Mouse (Mus musculus) kidney, postnatal 0 days (tissue): ENCODE results near the gene Phc2. TPM values are rescaled to one million over a fixed set of nuclear protein-coding genes. Genes with fewer than 3 reads are reported as not detected.
A peak's percentile ranks its signal among the peaks of the same experiment; 100 is the strongest.

ENCODE experiments used
- ATAC-seq: fragments of 200-750 bp; cut with Nextera tagmentation; replicated peaks from 2 replicates; pipeline ENCODE4 v1.8.0; 2017; ENCODE audit warnings: low read depth, moderate number of reproducible peaks, moderate TSS enrichment, moderate library complexity; ENCODE audit not compliant: low FRiP score
- DNase-seq: peaks from one replicate; pipeline ENCODE4 v3.0.0-alpha.2; 2016; ENCODE audit warnings: low spot score
- H3K27ac ChIP-seq: fragments of 300-500 bp; sonication (generic); 2 replicates; pipeline ENCODE4 v1.5.1; 2014; ENCODE audit warnings: mild to moderate bottlenecking
- H3K27me3 ChIP-seq: fragments of 300-500 bp; sonication (generic); 2 replicates; pipeline ENCODE4 v1.6.1; 2014; ENCODE audit warnings: low read length, mixed read lengths; ENCODE audit not compliant: insufficient read depth
- H3K36me3 ChIP-seq: fragments of 300-500 bp; sonication (generic); 2 replicates; pipeline ENCODE4 v1.6.1; 2014; ENCODE audit warnings: low read length, mixed read lengths; ENCODE audit not compliant: insufficient read depth
- H3K4me1 ChIP-seq: fragments of 300-500 bp; sonication (generic); replicated peaks from 2 replicates; pipeline ENCODE4 v1.6.1; 2014; ENCODE audit warnings: antibody characterized with exemption, low read length, mixed read lengths; ENCODE audit not compliant: insufficient read depth
- H3K4me2 ChIP-seq: fragments of 300-500 bp; sonication (generic); 2 replicates; pipeline ENCODE4 v1.6.1; 2014; ENCODE audit warnings: mild to moderate bottlenecking, low read length, moderate library complexity, mixed read lengths
- H3K4me3 ChIP-seq: fragments of 300-500 bp; sonication (generic); replicated peaks from 2 replicates; pipeline ENCODE4 v1.5.1; 2014; ENCODE audit warnings: low read depth, low read length
- H3K9ac ChIP-seq: fragments of 300-500 bp; sonication (generic); 2 replicates; pipeline ENCODE4 v1.6.1; 2014; ENCODE audit warnings: low read depth, low read length
- H3K9me3 ChIP-seq: fragments of 300-500 bp; sonication (generic); replicated peaks from 2 replicates; pipeline ENCODE4 v1.6.1; 2016; ENCODE audit warnings: low read length, inconsistent platforms, mixed read lengths
- CTCF ChIP-seq: IDR thresholded peaks from 2 replicates; pipeline ENCODE4 v1.5.1; 2016; ENCODE audit warnings: antibody characterized with exemption, low read depth, mild to moderate bottlenecking, moderate library complexity
- WGBS: fragments of 180-500 bp; shearing (Covaris S2); extraction: QIAGEN DNeasy Blood & Tissue Kit; methylation state at CpG from one replicate; pipeline ENCODE4 v1.1.7; 2014; 5-methylcytosine and 5-hydroxymethylcytosine counted together
- polyA plus RNA-seq: library from polyadenylated mRNA; unstranded; fragments of >200 nt; fragmentation: Nextera tagmentation; extraction: Ambion mirVana; gene quantifications from 2 replicates; pipeline ENCODE4 v1.2.1, GENCODE M21; 2015

Phc2 gene
- polyA plus RNA-seq, 1 experiment from 2014 or later, result 71.7 TPM

DNA sequence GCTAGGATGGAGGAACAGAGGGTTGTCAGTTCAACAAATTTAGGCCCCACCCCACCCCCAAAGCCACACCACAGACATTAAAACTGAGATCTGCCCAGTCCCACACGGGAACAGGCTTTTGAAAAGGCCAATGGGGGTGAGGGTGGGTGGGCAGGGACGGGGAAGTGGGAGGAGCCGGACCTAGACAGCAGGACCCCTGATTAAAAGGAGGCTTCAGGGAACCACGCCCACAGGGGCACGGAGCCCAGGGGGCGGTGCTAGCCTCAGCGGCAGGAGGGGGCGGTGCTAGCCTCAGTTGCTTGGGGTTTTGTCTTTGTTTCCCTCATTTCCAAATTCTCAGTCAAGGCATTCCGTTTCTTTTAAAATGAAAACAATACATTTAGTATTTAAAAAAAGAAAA is 141.1 kb downstream of the Phc2 start:
- Histone ChIP-seq H3K27ac (no peak overlapping the region), H3K9me3 (no peaks in the 10 kb centered on the region), H3K4me3 (no peak overlapping the region), H3K36me3 (peaks cover 4% of the 10 kb centered on the region; the same call in 1 of the 2 replicates), H3K4me1 (peaks cover 22% of the 10 kb centered on the region), H3K4me2 (no peak overlapping the region), H3K27me3 (no peaks in the 10 kb centered on the region), H3K9ac (no peak overlapping the region)
- no peak for ATAC-seq
- TF ChIP-seq CTCF, result no peak
- DNase-seq, result peak; percentile 58
- 12% methylated on average over 9 of the region's 9 CpGs for WGBS

DNA sequence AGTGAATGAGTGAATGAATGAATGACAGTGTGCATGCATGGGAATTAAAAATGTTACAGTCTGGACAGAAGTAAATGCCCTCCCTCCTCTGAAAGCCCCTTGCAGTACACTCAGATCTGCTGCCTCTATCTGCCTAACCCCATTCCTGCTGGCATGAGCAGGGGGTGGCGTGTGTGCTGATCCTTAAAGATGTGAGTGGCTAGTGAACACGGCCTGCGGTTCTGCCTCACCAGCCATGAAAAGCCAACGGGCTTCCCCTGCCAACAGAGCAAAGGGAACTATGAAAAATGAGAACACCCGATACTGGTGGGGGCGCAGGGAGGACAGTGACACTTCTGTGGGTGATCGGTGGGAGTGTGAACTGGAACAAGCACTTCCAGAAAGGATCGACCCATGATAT is 142.3 kb downstream of the Phc2 start:
- H3K27me3 ChIP-seq, result no peaks in the 10 kb centered on the region

DNA sequence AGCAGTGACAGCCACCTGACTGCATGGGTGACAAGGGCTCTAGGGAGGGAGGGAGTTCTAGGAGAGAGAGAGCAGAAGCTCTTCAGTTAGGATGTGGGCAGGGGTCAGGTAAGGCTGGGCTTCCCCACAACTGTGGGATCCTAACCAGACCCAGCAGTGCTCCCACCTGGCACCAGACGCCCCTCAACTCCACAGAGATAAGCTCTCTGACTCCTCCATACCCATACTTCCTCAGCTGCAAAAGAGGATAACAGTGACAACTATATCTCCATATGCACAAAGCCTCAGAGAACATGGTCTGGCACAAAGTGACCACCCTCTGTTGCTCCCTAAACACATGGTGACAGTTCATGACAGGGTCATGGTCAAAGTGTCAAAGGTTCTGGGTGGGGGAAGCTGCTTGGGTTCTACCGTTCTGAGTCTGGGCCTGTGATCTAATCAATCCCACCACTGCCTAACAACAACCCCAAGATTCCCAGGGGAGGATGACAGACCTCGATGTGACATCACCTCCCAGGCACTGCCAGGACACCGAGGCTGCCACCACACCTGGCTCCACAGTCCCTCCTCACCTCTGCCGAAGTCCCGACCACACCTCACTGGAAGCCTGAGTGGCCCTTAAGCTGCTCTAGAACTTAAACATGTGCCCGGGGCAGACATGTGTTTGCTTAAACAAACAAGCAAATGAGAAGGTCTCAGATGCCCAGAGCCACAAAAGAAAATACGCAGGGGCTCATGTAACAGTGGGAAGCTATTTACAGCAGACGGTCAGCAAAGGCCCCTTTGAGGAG is 147.4 kb downstream of the Phc2 start:
- DNase-seq (peak; percentile 43), ATAC-seq (no peak)
- Histone ChIP-seq H3K9me3 (no peaks in the 10 kb centered on the region), H3K9ac (no peak overlapping the region), H3K36me3 (no peaks in the 10 kb centered on the region), H3K4me3 (no peak overlapping the region), H3K27ac (no peak overlapping the region), H3K4me1 (peaks cover 38% of the 10 kb centered on the region), H3K4me2 (peak overlapping the region; percentile 96), H3K27me3 (no peaks in the 10 kb centered on the region)
- 33% methylated on average over 9 of the region's 9 CpGs for WGBS
- TF ChIP-seq CTCF, result no peak

More for the DNA sequence above, 142.3 kb downstream of the Phc2 start:
- 38% methylated on average over 8 of the region's 8 CpGs for WGBS
- no peak overlapping the region for H3K4me2 ChIP-seq
- TF ChIP-seq CTCF, result no peak; the same call in 1 of the 2 replicates
- H3K9ac ChIP-seq, result no peak overlapping the region
- peaks cover 4% of the 10 kb centered on the region; the same call in 1 of the 2 replicates for H3K36me3 ChIP-seq
- no peak overlapping the region for H3K27ac ChIP-seq
- ATAC-seq, result no peak
- peak; percentile 57 for DNase-seq
- H3K9me3 ChIP-seq, result no peaks in the 10 kb centered on the region
- H3K4me3 ChIP-seq, result no peak overlapping the region
- H3K4me1 ChIP-seq, result peaks cover 22% of the 10 kb centered on the region

Other genes with a start within 250 kb of the Phc2 start
- 2.2 and 2.3 TPM in 2 replicates for gene Zscan20, start 44.6 kb upstream of the Phc2 start, polyA plus RNA-seq
- 3.3 and 3.7 TPM in 2 replicates for gene Tlr12, start 36.1 kb upstream of the Phc2 start, polyA plus RNA-seq
- 0.13 and 0.23 TPM in 2 replicates for gene A3galt2, start 100.7 kb downstream of the Phc2 start, polyA plus RNA-seq
- 31.1 and 31.2 TPM in 2 replicates for gene Zfp362, start 151.3 kb downstream of the Phc2 start, polyA plus RNA-seq
- 5.4 and 6.2 TPM in 2 replicates for gene Trim62, start 228.9 kb downstream of the Phc2 start, polyA plus RNA-seq